Mouse (Mus musculus) adipose tissue, adult 10 weeks (tissue): Measurements from ENCODE around the gene Dhcr24. TPM values are rescaled to one million over a fixed set of nuclear protein-coding genes. Genes with fewer than 3 reads are reported as not detected.

Source experiments
- polyA plus RNA-seq: library from polyadenylated mRNA; stranded (reverse); fragments of 350-450 nt; fragmentation: Illumina TruSeq; extraction: RNeasy Lipid Tissue Mini Kit (QIAGEN cat#74804); gene quantifications from one replicate; pipeline ENCODE4 v1.2.3, GENCODE M21; 2014; ENCODE audit warnings: low read depth, low replicate concordance

Gene Dhcr24
- 5.7 TPM for polyA plus RNA-seq

GRCm38 (mm10) chr4:106560846-106561781 is at the start of gene Dhcr24:
Dhcr24 (plus strand) TSS chr4:106561038.

GRCm38 (mm10) chr4:106617056-106617455 is 56.2 kb downstream of the Dhcr24 start, which contains the start of gene Lexm:
Lexm (minus strand) TSS chr4:106617241.

DNA sequence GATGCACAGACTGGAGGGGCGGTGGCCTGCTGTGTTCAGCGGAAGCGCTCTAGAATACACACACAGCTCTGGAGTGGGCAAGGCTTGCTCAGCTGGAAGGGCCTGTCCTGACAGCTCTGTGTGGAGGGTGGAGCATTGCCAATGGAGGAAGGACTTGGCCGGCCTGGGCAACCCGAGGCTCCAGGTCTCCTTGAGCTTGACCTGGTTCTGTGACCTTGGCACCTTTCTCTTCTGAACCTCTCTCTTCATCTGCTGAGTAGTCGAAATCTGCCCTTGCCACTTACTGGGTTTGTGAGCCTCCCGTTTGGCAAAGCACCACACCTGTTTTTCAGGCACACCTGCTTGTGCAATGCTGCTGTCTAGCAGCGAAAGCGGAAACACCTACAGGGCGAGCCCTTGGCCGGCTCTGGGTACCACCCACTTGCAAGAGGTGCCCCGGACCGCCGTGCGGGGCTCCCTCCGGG is 61.2 kb downstream of the Dhcr24 start, which contains the start of gene Ttc22:
Ttc22 (plus strand) TSS at position 403 of the 464 bp plus-strand sequence.

Other genes starting within 250 kb of the Dhcr24 start
- 18.4 TPM for gene Usp24, start 244.8 kb upstream of the Dhcr24 start, polyA plus RNA-seq
- gene Pcsk9, start 96.7 kb upstream of the Dhcr24 start, polyA plus RNA-seq = 0.32 TPM
- gene Bsnd, start 68.8 kb upstream of the Dhcr24 start, polyA plus RNA-seq = 2.6 TPM
- gene Lexm, start 56.2 kb downstream of the Dhcr24 start, polyA plus RNA-seq = 1.6 TPM
- 0.15 TPM for gene Ttc22, start 61.4 kb downstream of the Dhcr24 start, polyA plus RNA-seq
- gene Pars2, start 90.0 kb downstream of the Dhcr24 start, polyA plus RNA-seq = 6.4 TPM
- 34.1 TPM for gene Ttc4, start 117.9 kb downstream of the Dhcr24 start, polyA plus RNA-seq
- gene Mroh7, start 169.9 kb downstream of the Dhcr24 start, polyA plus RNA-seq = 2.7 TPM
- gene Fam151a, start 172.9 kb downstream of the Dhcr24 start, polyA plus RNA-seq = 0.56 TPM
- 3.2 TPM for gene Acot11, start 244.0 kb downstream of the Dhcr24 start, polyA plus RNA-seq